Mouse (Mus musculus) adrenal gland, postnatal 10 days (tissue): ENCODE measurements around the gene Pcnx3. TPM values are rescaled to one million over a fixed set of nuclear protein-coding genes. Genes with fewer than 3 reads are reported as not detected.
A peak's percentile ranks its signal among the peaks of the same experiment; 100 is the strongest.

Source experiments
- DNase-seq: peaks from one replicate; pipeline ENCODE4 v3.0.0; 2021; ENCODE audit warnings: mixed read lengths
- total RNA-seq, 2 experiments: library from RNA; stranded (reverse); gene quantifications; 2 replicates each; pipeline ENCODE4 v1.2.3; 2021

Pcnx3 gene
- total RNA-seq, 2 experiments from 2014 or later, result 54.8 to 85.4 TPM

GRCm38 (mm10) chr19:5684236-5684635, 4.5 kb downstream of the Pcnx3 start:
- DNase-seq, result no peak

- peak; percentile 63 for DNase-seq
These were observed 8.3 kb downstream of the Pcnx3 start for GRCm38 (mm10) chr19:5680432-5680831.

DNA sequence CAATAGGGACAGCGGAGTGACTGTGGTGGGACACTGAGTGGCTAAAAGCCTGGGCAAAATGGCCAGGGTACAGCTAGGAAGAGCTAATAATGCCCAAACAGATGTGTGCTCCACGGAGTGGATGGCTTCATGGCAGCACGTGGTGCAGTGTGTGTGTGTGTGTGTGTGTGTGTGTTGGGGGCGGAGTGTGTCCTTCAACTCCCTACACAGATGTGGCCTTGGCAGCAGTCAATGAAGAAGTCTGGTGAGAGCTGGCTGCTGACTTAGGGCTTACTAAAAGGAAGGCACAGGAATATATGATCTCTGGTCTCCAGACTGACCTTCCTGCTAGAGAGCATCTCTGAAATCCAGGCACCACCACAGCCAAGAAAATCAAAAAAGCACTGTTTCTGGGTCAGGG, 20.3 kb downstream of the Pcnx3 start:
- peak; percentile 53 for DNase-seq

DNA sequence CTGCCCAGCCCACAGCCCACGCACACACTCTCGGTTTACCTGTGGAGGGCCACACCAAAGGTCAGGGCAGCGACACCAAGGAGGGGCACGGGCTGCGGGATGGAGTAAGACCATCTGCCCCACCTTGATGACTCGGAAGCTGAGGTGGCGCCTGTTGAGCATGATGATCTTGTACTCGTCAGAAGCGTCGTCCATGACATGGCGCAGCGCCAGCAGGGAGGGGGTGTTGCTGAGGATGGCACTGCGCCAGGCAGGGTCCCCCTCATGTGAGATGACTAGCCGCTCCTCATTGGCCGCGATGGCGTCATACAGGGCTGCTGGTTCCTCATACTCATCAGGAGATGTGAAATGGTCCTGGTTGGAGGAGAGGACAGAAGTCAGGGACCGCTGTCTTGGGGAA, 22.3 kb downstream of the Pcnx3 start:
- DNase-seq, result no peak

DNA sequence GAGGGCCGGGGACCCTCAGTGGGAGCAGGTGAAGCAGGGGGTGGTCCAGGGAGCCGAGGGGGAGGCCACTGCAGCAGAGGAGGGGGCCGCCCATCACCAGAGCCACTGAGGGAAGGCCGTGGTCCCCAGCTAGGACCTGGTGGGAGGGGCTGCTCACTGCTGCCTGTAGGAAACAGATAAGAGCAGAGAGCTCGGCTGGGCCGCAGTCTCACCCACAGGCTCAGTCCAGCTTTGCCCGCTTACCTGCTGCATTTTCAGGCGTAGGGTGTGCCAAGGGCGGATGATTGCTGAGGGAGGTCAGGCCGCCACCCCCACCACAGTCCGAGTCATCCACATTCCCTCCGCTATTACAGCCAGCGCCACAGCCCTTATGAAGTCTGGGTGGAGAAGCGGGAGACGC, 23.2 kb downstream of the Pcnx3 start:
- no peak for DNase-seq

GRCm38 (mm10) chr19:5664669-5665257, 23.9 kb downstream of the Pcnx3 start:
- no peak for DNase-seq

GRCm38 (mm10) chr19:5662981-5663913, 25.5 kb downstream of the Pcnx3 start, which contains the start of gene Sipa1:
Sipa1 (minus strand) TSS chr19:5663707.
- peak; percentile 98 for DNase-seq

DNA sequence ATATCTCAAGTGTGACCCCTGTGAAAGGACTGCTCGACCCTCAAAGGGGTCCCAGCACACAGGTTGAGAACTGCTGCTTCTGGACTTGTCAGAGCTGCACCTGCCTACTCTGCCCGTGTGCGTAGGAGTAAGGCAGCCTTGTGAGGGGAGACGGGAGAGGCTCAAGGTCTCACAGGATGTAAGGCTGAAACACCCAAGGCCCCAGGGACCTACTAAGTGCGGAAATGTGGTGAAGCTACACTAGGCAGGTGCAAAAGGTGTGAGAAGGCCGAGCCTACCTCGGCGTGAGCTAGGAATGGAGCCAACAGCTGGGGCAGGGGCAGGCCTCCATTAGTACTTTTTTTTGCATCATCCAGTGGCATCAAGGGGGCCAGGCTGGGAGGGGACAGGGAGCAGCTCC, 26.4 kb downstream of the Pcnx3 start:
- no peak for DNase-seq

DNA sequence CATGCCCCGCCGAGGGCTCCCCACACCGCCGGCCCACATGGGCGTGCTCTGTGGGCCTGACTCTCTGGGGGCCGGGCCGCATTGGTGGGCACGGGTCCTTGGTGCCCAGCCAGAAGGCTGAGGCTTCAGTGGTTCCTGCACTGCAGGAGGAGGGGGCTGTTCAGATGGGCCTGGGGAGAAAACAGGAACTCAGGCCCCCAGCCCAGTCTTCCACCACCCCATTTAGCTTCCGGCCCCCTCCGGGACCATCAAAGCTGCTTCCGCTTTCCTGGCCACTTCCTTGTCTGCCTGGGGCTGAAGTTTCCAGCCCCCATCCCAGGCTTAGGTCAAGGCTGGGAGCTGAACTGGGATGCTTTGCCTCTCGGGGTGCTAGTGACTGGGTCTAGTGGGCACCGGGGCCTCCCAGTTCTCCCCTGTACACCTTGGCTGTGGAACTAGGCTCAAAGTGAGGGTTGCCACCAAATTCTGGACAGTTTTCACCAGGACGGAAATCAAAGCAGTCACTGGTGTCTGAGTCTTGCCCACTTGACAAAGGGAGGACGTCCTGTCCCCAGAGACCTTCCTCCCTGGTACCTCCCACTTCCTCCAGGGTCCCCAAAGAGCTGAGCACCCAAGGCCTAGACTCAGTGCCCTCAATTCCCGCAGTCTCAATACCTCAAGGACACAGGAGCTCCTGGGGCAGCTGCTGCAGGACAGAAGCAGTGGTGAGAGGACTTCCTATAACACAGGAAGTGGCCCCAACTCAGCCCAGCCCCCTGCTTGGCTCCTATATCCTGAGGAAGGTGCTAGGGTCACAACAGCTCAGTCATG, 27.6 kb downstream of the Pcnx3 start:
- no peak for DNase-seq

DNA sequence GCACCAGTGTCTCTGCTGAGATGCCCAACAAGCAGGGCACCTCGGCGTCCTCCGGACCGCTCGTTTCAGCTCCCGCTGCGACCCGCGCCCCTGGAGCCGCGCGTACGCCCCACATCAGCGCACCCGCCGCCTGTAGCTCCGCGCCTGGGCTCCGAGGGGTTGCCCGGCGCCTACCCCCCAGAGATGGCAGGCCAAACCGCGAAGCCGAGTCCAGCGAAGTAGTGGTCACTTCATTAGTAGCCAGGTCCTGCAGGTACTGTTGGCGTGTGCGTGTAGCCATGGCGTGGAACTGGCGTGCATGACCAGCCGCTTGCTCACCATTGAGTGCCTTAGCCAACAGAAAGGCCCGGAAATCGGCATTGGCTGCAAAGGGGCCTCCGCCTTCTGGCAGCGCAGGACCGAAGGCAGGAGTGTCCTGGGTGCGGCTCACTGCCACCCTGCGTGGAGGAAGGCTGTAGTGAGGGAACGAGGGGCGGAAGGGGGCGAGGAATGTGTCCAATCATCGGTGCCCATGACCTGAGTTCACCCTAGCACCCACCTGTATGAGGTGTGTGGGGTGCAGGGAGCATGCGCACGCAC, 33.9 kb downstream of the Pcnx3 start:
- DNase-seq, result no peak

- DNase-seq, result peak; percentile 55
These were observed 34.6 kb downstream of the Pcnx3 start for GRCm38 (mm10) chr19:5653969-5654719.

- DNase-seq, result no peak
These were observed 36.1 kb downstream of the Pcnx3 start for GRCm38 (mm10) chr19:5652570-5652969.

GRCm38 (mm10) chr19:5651502-5652274, 37.0 kb downstream of the Pcnx3 start:
- DNase-seq, result no peak

DNA sequence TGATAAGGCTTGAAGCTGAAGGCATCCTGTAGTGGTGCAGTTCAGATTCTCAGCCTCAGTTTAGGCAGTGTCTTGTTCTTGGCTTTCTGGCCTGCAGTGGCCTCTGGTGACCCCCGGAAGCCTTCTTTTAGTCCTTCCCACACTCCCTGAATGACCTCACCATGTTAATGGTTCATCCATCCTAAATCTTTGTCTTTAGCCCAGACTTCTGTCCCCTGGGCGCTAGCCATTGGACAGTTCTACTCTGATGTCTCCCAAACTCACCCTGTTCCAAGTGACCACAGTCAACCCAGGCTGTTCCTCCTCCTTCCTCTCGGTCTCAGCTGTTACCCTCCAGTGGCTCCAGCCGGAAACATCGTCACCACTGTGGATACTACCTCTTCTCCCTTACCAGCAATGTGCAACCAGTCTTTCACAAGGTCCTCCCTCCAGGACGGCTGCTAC, 39.4 kb downstream of the Pcnx3 start:
- DNase-seq, result peak; percentile 56

- DNase-seq, result peak; percentile 90
These were observed 40.1 kb downstream of the Pcnx3 start for GRCm38 (mm10) chr19:5648401-5649297.

DNA sequence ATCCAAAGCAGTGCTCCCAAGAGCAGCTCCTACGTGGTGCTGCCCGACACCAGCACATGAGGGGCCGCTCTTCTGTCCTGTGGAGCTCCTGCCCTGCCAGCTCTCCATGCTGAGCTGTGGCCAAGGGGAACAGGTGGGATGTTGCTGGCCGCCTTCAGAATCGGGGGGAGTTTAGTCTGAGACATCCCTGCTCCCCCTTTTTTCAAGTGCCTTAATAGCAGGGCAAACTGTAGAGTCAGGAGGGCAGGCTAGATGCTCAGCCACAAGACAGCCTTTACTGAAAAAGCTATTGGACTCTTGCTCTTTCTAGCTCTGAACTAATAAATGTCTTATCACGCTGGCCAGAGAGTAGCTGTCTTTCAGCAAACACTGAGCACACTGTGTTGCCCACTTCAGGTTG, 40.9 kb downstream of the Pcnx3 start:
- DNase-seq, result no peak

DNA sequence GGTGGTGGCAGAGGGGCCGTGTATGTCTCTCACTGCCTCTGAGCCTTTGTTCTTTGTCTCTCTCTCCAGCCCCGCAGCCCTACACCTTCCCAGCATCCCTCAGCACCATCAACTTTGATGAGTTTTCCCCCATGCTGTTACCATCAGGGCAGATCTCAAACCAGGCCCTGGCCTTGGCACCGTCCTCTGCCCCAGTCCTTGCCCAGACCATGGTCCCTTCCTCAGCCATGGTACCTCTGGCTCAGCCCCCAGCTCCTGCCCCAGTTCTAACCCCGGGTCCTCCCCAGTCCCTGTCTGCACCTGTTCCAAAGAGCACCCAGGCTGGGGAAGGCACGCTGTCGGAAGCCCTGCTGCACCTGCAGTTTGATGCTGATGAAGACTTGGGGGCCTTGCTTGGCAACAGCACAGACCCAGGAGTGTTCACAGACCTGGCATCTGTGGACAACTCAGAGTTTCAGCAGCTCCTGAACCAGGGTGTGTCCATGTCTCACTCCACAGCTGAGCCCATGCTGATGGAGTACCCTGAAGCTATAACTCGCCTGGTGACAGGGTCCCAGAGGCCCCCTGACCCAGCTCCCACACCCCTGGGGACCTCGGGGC, 41.9 kb downstream of the Pcnx3 start:
- peak; percentile 5 for DNase-seq

DNA sequence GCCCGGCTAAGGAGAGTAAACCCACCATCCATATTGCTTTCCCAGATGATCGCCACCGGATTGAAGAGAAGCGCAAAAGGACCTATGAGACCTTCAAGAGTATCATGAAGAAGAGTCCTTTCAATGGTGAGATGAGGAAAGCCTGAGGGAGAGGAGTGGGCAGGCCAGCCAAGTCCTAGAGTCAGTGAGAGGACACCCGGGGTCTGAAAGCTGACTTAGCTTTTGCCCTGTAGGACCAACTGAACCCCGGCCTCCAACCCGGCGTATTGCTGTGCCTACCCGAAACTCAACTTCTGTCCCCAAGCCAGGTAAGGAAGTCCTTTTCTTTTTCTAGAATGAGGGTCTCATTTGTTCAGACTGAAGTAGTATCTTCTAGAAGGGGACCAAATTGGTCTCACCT, 43.4 kb downstream of the Pcnx3 start:
- no peak for DNase-seq

DNA sequence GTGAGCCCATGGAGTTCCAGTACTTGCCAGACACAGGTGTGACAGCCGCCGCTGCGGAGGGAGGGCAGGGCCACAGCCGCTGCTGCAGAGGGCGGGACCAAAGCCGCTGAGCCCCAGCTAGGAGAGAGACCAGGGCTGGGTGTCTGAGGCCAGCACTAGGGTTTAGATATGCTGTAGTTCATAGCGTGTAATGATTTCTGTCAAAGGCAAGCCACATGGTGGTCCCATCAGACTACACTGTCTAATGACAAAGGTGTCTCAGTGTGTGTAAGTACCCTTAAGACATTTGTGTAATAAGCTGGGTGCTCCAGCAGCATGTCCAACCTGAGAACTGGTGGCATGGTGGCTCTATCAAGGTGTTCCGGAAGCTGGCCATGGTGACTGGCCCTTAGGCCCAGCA, 47.1 kb downstream of the Pcnx3 start:
- no peak for DNase-seq
